Mouse (Mus musculus) CD4-positive helper T cell, adult 2 months (primary cell): ENCODE measurements at regions not wholly inside any gene's neighbourhood (a gene's known extent, or its start where the extent isn't known, plus 50 kb on each side); places are given as distances from the start of the nearest gene placed in this dataset.

ENCODE experiments used
- DNase-seq: peaks from one replicate; pipeline ENCODE4 v3.0.0-alpha.2; 2012; ENCODE audit warnings: low read depth, missing footprints, low spot score

- DNase-seq, result no peak
Observed at GRCm38 (mm10) chr3:143087786-143088185, 206.0 kb upstream of the Pkn2 start.

GRCm38 (mm10) chr3:143078310-143078709, 196.5 kb upstream of the Pkn2 start:
- no peak for DNase-seq

- DNase-seq, result no peak
Observed at GRCm38 (mm10) chr3:143071839-143072373, 190.1 kb upstream of the Pkn2 start.

- no peak for DNase-seq
Observed at GRCm38 (mm10) chr3:143054858-143055257, 173.1 kb upstream of the Pkn2 start.

- DNase-seq, result no peak
Observed at GRCm38 (mm10) chr3:143053286-143053993, 171.6 kb upstream of the Pkn2 start.

GRCm38 (mm10) chr3:143040666-143041065, 158.9 kb upstream of the Pkn2 start:
- DNase-seq, result no peak

GRCm38 (mm10) chr3:143036108-143036507, 154.3 kb upstream of the Pkn2 start:
- DNase-seq, result no peak

- no peak for DNase-seq
Observed at GRCm38 (mm10) chr3:143034588-143034987, 152.8 kb upstream of the Pkn2 start.

- DNase-seq, result no peak
Observed at GRCm38 (mm10) chr3:143022486-143022885, 140.7 kb upstream of the Pkn2 start.

- DNase-seq, result no peak
Observed at GRCm38 (mm10) chr3:143021159-143021871, 139.5 kb upstream of the Pkn2 start.

- no peak for DNase-seq
Observed at GRCm38 (mm10) chr3:143017480-143017879, 135.7 kb upstream of the Pkn2 start.

- no peak for DNase-seq
Observed at GRCm38 (mm10) chr3:143016758-143017157, 135.0 kb upstream of the Pkn2 start.

- DNase-seq, result no peak
Observed at GRCm38 (mm10) chr3:143014421-143014820, 132.6 kb upstream of the Pkn2 start.

- no peak for DNase-seq
Observed at GRCm38 (mm10) chr3:143007047-143007446, 125.2 kb upstream of the Pkn2 start.

- DNase-seq, result no peak
Observed at GRCm38 (mm10) chr3:143001952-143002351, 120.1 kb upstream of the Pkn2 start.

- DNase-seq, result no peak
Observed at GRCm38 (mm10) chr3:142995981-142996743, 114.4 kb upstream of the Pkn2 start.

GRCm38 (mm10) chr3:142984547-142984946, 102.7 kb upstream of the Pkn2 start:
- DNase-seq, result no peak

GRCm38 (mm10) chr3:142981221-142981620, 99.4 kb upstream of the Pkn2 start:
- DNase-seq, result no peak

GRCm38 (mm10) chr3:142979161-142979560, 97.4 kb upstream of the Pkn2 start:
- no peak for DNase-seq

GRCm38 (mm10) chr3:142976519-142977394, 95.0 kb upstream of the Pkn2 start:
- no peak for DNase-seq

GRCm38 (mm10) chr3:142975606-142976005, 93.8 kb upstream of the Pkn2 start:
- DNase-seq, result no peak
